Mouse (Mus musculus): ENCODE results near the gene Gpsm3. TPM values are rescaled to one million over a fixed set of nuclear protein-coding genes. Genes with fewer than 3 reads are reported as not detected.

The Gpsm3 gene
- total RNA-seq, 2 experiments from 2014 or later = 2.5 to 3.0 TPM

DNA sequence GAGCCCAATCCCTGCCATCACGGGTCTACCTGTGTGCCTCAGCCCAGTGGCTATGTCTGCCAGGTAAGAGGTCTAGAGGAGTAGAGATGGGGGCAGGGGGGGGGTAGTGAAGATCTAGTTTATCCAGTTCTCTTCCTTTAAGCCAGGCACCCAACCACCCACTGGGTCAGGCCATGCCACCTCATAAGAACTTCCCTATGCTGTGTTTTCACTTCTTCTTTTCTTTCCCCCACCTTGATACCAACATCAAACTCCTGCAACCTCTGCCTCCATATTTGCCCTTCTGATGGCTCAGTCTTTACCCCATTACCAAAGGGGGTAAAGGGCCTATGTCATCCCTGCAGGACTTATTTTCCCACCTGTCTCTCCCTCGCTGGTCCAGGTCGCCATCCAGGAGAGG lies 11.5 kb upstream of the Gpsm3 start:
- no peak for DNase-seq (ENCODE audit: low spot score in 2 of 2)

DNA sequence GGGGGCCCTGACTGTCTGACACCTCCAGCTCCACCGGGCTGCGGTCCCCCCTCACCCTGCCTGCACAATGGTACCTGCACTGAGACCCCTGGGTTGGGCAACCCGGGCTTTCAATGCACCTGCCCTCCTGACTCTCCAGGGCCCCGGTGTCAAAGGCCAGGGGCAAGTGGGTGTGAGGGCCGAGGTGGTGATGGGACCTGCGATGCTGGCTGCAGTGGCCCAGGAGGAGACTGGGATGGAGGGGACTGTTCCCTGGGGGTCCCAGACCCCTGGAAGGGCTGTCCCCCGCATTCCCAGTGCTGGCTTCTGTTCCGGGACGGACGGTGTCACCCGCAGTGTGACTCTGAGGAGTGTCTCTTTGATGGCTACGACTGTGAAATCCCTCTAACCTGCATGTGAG lies 7.1 kb upstream of the Gpsm3 start:
- DNase-seq (ENCODE audit: low spot score in 2 of 2) = no peak

DNA sequence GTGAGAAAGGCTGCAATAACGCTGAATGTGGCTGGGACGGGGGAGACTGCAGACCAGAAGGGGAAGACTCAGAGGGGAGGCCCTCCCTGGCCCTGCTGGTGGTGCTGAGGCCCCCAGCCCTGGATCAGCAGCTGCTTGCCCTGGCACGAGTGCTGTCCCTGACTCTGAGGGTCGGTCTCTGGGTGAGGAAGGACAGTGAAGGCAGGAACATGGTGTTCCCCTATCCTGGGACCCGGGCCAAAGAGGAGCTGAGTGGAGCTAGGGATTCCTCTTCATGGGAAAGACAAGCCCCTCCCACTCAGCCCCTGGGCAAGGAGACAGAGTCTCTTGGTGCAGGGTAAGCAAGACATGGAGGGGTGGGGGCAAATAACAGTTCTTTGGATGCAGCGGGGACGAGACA lies 6.2 kb upstream of the Gpsm3 start:
- no peak for DNase-seq (ENCODE audit: low spot score in 2 of 2)

DNA sequence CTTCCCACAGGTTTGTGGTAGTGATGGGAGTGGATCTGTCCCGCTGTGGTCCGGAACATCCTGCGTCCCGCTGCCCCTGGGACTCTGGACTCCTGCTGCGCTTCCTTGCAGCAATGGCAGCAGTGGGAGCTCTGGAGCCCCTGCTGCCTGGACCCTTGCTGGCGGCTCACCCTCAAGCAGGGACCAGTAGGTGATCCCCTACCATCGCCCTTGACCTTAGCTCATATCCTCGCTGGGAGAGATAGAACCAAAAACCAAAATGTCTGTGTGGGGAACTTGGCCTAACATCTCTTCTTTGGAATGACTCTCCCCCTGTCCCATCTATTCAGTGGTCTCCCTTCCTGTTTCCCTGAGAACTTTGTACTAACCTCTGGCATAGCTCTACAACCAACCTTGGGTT lies 5.8 kb upstream of the Gpsm3 start:
- DNase-seq (ENCODE audit: low spot score in 2 of 2) = no peak

DNA sequence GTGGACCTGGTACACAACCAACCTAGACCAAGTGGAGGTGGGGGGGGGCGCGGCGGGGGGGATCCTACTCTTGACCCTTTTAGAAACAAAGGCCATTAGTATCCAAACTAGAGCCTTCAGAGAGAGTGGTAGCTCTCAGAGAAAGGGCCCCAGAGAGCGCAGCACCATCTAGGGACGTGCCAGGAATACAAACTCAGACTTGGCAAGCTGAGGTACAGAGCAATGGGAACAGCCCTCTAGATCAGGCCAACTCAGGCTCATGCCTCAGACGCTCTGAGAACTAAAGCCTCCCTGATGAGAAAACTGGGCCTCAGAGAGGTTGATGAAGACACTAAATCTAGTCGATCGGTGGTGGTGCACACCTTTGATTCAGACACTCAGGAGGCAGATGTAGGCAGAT lies 4.5 kb upstream of the Gpsm3 start:
- no peak for DNase-seq (ENCODE audit: low spot score in 2 of 2)

DNA sequence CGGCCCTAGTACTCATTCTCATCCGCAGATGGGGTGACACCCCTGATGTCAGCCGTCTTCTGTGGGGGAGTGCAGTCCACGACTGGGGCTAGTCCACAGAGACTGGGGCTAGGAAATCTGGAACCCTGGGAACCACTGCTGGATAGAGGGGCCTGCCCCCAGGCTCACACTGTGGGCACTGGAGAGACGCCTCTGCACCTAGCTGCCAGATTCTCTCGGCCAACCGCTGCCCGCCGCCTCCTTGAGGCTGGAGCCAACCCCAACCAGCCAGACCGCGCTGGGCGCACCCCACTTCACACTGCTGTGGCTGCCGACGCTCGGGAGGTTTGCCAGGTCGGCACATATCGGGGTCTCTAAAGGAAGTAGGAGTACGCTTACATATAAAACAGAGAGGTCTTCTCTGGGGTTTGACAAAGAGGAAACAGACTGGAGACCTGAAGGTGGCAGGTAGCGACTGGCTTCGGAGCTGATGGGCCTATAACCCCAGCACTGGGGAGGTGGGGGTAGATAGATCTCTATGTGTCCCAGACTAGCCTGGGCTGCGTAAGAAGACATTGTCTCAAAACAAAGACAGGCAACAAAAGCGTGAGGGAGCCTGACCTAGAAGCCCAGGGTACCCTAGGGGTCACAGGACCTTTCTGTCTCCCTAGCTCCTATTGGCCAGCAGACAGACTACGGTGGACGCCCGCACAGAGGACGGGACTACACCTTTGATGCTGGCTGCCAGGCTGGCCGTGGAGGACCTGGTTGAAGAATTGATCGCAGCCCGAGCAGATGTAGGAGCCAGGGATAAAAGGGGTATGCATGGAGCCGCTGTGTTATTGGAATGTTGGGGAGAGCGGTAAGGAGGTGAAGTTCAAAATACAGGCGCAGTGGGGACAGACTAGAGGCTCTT lies 3.5 kb upstream of the Gpsm3 start:
- DNase-seq (ENCODE audit: low spot score in 2 of 2) = peak in 1 of 2 experiments; percentile 34

DNA sequence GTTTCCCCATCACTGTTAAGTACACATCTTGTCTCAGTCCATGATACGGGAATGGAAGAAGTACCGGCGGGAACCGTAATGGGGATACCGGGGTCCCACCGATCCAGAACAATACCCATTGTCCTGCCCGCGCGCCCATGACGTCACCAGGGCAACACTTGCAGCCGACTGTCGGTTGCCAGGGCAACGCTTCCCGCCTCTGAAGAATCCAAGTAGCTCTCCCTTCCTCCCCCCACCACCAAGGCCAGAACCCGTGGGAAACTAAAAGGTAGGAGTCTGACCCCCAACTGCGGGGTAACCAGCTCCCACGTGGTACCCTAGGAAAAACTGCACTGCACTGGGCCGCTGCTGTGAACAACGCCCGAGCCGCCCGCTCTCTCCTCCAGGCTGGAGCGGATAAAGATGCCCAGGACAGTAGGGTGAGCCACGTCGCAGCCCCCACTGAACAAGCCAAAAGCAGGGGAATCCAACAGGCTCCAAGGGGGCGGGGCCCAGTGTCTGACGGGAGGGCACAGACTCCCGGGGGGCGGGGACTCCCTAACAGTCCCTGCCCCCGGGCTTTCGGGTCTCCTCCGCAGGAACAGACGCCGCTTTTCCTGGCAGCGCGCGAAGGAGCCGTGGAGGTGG lies 2.7 kb upstream of the Gpsm3 start:
- DNase-seq (ENCODE audit: low spot score in 2 of 2) = peak; percentile 88 to 89

DNA sequence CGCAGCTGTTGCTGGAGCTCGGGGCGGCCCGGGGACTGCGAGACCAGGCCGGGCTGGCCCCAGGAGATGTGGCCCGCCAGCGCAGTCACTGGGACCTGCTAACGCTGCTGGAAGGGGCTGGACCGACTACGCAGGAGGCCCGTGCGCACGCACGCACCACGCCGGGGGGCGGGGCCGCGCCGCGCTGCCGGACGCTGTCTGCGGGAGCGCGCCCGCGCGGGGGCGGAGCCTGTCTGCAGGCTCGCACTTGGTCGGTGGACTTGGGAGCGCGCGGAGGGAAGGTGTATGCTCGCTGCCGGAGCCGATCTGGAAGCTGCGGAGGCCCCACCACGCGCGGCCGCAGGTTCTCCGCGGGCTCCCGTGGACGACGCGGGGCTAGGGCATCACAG lies 2.2 kb upstream of the Gpsm3 start:
- peak; percentile 95 to 99 for DNase-seq (ENCODE audit: low spot score in 2 of 2)

DNA sequence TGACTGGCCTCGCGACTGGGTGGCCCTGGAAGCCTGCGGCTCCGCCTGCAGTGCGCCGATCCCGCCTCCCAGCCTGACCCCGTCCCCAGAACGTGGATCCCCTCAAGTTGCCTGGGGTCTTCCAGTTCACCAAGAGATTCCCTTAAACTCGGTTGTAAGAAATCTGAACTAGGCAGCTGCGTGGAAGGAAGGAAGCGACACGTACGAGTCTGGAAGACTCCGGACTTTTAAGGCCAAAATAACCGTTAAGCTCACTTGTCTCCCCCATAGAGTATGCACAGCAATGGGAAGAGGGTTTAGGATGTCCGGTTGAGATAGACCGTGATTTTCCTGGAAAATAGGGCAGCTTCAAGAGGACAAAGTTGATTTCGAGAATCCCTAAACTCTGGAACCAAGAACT lies 1.8 kb upstream of the Gpsm3 start:
- DNase-seq (ENCODE audit: low spot score in 2 of 2) = no peak

DNA sequence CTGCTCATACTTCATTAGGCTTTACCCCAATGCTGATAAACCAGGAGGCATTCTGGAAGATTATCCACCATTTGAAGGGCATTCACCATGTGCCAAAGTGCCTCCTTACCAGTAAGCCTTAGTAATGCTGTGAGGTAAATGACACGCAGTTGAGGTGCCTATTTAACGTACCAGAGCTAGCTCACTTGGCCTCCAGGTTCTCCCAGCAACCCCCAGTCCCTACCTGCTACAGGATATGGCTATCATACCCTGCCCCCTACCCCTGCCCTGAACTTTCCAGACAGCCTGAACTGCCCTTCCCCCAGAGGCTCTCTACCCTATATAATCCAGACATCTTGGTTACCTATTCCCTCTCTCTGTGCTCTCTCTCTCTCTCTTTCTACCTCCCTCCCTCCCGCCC lies 839 bp upstream of the Gpsm3 start:
- DNase-seq (ENCODE audit: low spot score in 2 of 2) = no peak

DNA sequence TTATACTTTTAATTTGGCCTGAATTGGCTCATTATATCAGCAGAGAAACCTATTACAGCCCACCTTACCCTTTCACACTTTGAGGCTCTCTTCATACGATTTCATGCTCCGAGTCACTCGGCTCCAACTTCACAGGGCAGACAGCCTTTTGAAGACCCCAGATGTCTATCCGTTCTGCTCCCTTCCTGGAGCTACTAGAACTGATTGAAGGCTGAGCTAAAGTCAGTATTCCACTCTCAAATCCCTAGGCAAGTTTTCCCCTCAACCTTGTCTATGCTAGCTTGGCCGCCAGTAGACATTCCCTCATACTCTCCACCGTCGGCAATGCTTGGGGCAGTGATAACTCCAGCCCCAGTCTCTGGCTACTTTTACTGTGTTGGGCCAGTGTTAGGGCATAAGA lies 400 bp upstream of the Gpsm3 start:
- DNase-seq (ENCODE audit: low spot score in 2 of 2) = no peak

DNA sequence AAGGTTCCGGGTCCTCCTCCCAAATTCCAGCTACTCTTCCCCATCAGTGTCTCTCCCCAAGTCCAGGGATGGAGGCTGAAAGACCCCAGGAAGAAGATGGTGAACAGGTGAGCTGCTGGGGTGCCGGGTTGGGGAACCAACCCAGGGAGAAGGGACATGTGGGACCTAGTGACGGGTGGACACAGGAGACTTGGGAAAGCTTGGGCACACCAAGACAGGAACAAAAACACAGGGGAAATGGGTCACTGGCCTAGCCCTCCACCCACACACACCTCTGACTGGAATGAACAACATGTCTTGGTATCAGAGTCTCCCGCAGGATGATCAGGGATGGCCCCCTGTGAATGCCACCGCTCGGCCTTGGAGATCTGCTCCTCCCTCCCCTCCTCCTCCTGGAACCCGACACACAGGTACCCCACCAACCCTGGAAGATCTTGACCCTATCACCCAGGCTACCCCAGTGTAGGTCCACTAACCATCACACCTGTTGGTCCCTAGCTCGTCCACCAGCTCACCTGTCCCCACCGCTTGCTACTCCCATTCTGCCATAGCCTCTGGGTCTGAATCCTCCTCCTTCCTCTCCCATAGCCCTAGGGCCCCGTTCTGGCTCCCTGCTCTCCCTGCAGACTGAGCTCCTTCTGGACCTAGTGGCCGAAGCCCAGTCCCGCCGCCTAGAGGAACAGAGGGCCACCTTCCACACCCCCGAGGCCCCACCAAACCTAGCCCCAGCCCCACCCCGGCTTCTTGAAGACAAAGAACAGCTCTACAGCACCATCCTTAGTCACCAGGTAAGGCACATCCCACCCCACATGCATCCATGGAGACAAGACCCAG lies 765 bp downstream of the Gpsm3 start:
- DNase-seq (ENCODE audit: low spot score in 2 of 2) = no peak

DNA sequence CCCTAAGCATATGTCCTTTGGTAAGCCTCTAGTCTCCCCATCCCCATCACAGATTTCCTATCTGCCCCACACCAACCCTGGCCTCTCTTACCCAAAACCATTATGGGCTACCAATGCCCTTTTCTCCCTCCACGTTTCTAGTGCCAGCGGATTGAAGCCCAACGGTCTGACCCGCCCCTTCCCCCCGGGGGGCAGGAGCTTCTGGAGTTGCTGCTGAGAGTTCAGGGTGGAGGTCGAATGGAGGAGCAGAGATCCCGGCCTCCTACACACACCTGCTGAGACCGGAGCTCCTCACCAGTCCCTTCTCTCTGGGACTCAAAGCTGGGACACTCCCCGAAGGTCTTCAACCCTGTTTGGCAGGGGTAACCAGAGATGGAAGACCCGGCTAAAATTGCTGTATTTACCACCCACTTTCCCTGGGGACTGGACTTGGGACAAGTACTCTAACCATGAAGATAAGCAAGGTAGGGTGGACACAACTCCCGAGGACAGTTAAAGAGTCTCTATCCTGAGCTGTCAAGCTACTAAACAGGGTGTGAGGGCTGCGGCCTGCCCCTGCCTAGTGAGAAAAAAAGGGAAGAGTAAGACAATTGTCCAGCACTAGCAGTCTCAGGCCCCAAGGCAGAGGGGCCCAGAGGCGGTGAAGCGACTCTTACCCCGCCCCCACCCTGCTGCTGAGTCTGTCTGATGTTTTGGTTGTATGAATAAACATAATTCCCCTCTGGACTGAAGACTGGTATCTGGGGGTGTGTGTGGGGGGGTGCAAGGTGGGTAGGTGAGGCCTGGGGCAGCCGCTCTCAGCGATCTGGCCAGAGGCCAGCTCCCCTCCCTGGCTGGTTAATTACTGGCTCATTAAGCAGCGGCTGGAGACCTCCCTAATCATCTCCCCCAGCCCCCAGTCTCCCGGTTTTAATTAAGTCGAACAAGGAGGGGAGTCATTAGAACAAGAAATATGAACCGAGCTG lies 1.7 kb downstream of the Gpsm3 start, which contains the start of gene Pbx2:
Gene Pbx2 (plus strand): TSS at position 238 of the 965 bp plus-strand sequence.
- DNase-seq (ENCODE audit: low spot score in 2 of 2) = no peak

DNA sequence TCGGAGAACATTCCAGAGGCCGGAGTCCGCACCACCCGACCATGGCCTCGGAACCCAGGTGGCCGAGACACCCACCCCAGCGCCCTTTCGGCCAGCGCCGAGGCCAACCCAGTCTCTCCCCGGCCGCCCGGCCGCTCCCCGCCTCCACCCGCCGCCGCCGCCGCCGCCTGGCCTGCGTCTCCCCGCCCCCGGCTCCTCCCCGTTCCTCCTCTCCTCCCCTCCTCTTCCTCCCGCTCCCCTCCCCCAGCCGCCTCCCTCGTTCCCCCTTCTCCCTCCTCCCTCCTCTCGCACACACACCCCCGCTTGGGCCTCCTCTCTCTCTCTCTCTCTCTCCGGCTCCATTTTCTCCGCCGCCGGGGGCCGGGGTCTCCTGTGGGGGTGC lies 2.4 kb downstream of the Gpsm3 start:
- DNase-seq (ENCODE audit: low spot score in 2 of 2) = peak; percentile 79 to 86

DNA sequence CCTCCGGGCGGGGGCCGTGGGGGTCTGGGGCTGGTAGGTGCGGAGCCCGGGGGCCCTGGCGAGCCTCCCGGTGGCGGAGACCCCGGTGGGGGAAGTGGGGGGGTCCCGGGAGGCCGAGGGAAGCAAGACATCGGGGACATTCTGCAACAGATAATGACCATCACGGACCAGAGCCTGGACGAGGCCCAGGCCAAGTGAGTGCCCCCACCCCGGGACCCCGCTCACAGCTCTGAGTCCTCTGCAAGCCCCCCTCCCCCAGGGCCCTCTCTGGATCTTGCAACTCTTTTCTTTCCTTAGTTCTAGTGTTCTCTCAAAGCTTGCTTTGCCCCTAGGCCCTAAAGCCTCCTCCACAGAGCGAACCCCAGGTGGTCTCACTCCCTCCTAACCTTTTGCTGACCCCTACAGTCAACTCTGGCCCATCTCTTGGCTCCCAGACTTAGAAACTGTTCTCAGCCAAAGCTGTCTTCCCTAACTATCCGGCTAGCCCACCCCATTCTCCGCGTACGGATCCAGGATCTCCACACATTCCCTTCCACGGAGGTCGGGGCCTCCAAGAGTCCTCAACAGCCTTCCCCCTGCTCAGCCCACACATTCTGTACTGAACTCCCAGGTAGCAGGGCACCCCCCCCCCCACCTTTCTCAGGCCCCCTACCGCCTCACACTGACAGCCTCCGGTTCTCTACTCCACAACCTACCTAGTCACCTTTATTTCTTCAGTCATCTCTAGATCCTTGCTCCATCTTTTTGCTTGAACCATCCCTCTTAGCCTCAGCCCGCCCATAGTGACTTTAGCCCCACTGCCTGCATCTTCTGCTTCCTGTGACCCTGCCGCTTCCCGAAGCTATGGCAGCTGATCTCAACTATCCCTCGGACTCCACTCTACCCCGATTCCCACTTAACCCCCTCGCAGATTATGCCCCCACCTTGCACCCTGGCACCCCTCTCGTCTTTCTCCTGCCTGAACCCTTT lies 3.3 kb downstream of the Gpsm3 start:
- peak in 1 of 2 experiments; percentile 28 for DNase-seq (ENCODE audit: low spot score in 2 of 2)

DNA sequence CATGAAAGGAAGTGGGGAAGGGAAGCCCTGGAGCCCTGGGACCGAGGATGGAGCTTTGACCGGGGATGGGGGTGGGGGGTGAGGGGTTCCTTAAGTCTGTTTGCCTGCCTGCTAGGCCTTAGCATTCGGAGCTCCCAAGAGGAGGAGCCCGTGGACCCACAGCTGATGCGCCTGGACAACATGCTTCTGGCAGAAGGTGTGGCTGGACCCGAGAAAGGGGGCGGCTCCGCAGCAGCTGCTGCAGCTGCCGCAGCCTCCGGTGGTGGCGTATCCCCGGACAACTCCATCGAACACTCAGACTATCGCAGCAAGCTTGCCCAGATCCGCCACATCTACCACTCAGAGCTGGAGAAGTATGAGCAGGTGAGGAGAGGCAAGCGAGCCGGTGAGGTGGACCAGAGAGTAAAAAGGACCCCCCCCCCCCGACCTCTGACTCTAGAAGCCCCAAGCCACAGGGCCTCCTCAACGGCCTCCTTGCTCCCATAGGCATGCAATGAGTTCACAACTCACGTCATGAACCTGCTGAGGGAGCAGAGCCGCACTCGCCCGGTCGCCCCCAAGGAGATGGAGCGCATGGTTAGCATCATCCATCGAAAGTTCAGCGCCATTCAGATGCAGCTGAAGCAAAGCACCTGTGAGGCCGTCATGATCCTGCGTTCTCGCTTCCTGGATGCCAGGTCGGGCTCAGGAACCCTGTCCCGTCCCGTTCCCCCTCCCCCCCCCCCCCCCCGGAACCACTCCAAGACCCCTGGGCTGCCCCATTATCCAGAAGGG lies 4.3 kb downstream of the Gpsm3 start:
- no peak for DNase-seq (ENCODE audit: low spot score in 2 of 2)

DNA sequence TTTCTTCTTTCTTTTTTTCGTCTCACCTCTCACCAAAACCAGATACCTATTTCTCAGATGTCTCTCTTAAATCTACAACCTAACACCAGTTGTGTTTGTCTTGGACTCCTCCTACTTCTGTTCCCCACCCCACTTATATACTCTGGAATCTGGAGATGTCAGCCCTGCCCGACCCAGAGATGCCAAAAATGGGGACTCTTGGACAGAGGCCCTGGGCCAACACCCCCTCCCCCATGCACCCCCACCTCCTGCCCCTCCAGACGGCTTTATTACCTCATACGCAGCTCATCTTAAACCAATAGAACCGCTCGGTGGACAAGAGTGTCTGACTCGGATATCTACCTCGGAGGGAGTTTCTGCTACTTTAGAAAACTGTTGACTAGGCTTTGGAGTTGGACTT lies 6.5 kb downstream of the Gpsm3 start:
- DNase-seq (ENCODE audit: low spot score in 2 of 2) = no peak

DNA sequence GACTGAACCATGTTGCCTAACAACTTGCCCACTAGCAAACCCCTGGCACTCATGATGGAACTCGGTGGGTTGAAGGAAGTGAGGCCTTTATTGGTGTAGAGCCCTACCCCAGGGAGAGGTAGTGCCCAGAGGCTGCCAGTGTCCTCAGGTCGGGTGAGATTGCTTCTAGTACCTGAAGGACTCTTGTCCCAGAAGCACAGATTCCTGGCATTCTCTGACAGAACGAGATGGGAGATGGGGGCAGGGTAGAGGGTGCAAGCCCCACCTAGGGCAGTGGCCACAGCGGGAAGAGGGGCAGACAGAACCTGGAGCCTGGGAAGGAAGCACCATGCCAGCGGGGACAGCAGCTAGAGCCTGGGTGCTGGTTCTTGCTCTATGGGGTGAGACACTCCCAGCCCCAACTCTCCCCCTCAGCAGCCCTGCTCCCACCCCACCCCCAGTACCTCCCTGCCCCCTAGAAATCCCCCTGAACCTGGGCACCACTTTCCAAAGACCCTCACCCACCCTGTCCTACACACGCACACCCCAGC lies 8.0 kb downstream of the Gpsm3 start, which contains the start of gene Ager:
Gene Ager (plus strand): TSS at position 297 of the 530 bp plus-strand sequence.
- DNase-seq (ENCODE audit: low spot score in 2 of 2) = no peak

Data from left cerebral cortex, adult 18-20 months (tissue).